Mouse (Mus musculus): ENCODE results near the gene Porcn.

The Porcn gene

GRCm38 (mm10) chrX:8206015-8206693, at the start of gene Porcn:
Porcn (minus strand) TSS chrX:8206525.
- DNase-seq (ENCODE audit: low spot score in 2 of 2): peak; percentile 69 to 85

DNA sequence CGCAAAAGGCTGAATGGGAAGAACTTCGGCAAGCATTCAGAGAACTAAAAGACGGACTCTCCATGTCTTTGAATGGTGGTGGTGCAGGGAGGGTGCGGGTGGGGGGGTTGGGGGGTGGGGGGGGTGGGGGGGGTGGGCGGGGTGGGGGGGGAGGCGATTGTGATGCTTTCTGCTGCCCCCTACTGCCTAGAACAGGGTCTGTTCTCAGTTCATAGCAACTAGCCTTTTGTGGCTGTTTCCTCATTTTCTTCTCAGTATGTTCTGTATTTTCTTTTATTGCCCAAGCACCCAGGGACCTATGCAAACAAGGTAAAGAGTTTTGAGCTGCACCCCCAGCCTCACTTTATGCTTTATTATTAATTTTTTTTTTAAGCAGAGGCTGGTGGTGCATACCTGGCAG, 49.5 kb upstream of the Porcn start:
- no peak for DNase-seq (ENCODE audit: low spot score in 2 of 2)

DNA sequence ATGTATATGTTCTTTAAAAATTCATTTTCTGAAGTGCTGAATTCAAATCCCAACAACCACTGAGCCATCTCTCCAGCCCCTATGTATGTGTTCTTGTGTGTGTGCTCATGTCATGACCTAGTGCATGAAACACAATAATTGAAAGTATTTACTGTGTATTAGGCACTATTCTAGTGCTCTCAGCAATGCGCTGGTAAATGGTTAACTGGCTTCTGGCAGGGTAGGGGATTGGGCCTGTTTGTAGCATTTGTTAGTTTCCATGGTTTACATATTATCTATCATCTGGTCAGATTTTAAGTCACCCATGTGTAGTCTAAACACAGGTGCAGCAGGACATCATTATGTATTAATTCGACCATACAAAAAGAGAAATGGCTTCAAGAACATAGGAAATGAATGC, 47.4 kb upstream of the Porcn start:
- DNase-seq (ENCODE audit: low spot score in 2 of 2): no peak

GRCm38 (mm10) chrX:8252334-8253285, 46.3 kb upstream of the Porcn start, which contains the start of gene Ftsj1:
Ftsj1 (minus strand) TSS chrX:8252406.
- peak; percentile 64 to 75 for DNase-seq (ENCODE audit: low spot score in 2 of 2)

DNA sequence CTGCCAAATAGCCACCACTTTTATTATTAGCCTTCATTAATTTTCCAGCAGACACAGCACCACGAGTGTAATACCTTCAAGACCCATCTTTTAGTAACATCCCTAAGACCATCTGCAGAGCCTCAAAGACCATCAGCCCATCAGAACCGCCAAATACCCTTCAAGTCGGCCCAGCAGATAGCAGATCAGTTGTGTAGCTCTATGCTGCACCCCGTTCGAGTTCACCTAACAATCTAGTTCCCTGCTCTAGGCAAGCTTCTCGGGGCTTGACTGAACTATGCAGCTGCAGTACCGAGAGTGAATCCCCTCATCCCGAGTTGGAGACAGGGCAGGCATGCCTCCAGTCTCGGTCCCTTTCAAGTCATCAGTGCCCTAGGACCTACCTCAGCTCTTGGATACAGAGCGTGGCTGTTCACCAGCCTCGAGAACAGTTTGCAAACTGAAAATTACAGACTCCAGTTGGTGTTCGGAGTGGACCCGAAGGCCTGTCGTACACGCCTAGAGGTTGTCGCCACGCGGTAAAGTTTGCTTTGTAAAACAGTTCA, 45.5 kb upstream of the Porcn start:
- DNase-seq (ENCODE audit: low spot score in 2 of 2): no peak

DNA sequence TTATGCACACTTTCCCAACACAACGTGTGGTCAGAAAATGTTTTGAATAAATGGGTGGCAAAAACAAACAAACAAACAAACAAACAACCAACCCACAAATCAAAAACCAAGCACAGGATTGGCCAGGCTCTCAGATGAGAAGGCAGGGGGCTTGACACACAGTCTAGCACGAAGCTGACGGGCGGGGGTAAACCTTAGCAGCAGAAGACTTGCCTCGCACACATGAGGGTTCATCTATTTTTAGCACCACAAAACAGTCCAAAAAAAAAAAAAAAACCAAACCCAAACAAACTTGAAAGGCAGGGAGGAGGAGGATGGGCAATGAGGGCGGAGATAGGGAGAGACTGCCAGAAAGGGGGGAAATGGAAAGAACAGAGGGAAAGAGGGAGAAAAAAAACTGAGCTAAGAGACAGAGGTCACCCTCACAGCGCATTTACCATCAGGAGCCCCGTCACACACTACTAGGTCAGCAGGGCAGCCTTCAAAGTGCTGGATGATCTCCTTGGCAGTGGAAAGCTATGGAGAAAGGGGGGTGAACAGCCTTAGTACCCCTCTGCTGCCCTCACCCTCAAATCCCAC, 42.3 kb upstream of the Porcn start:
- no peak for DNase-seq (ENCODE audit: low spot score in 2 of 2)

GRCm38 (mm10) chrX:8247680-8248079, 41.4 kb upstream of the Porcn start:
- no peak for DNase-seq (ENCODE audit: low spot score in 2 of 2)

- DNase-seq (ENCODE audit: low spot score in 2 of 2): no peak
These were observed 32.6 kb upstream of the Porcn start for GRCm38 (mm10) chrX:8238804-8239395.

DNA sequence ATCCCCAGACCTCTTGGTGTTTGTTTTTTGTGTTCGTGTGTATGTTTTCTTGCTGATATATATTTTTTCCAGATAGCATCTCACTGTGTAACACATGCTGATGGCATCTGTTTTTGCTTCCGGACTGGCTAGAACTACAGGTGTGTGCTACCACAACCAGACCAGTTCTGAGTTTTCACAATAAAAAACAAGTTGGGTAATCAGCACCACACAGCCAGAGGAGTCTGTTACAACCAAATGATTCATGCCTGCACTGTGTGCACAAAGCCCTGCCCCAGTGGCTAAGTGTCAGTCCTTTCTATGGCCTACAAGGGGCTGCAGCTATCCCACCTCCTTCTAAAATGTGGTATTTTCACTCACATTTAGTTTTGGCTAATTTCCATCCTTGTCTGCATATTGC, 30.4 kb upstream of the Porcn start:
- DNase-seq (ENCODE audit: low spot score in 2 of 2): no peak

DNA sequence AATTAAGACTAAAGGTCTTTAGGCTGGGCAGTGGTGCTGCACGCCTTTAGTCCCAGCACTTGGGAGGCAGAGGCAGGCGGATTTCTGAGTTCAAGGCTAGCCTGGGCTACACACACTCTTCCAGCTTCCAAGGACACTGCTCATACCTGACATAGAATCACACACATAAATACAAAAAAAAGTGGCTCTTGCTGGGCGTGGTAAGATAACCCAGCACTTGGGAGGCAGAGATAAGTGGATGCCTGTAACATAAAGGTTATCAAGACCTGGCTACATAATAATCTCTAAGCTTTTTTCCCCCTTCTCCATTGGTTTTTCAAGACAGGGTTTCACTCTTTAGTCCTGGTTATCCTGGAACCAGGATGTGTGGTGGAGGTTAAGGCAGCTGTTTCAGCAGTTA, 27.3 kb upstream of the Porcn start:
- no peak for DNase-seq (ENCODE audit: low spot score in 2 of 2)

GRCm38 (mm10) chrX:8230272-8230671, 23.9 kb upstream of the Porcn start:
- DNase-seq (ENCODE audit: low spot score in 2 of 2): no peak

- no peak for DNase-seq (ENCODE audit: low spot score in 2 of 2)
These were observed 17.1 kb upstream of the Porcn start for GRCm38 (mm10) chrX:8223473-8223872.

DNA sequence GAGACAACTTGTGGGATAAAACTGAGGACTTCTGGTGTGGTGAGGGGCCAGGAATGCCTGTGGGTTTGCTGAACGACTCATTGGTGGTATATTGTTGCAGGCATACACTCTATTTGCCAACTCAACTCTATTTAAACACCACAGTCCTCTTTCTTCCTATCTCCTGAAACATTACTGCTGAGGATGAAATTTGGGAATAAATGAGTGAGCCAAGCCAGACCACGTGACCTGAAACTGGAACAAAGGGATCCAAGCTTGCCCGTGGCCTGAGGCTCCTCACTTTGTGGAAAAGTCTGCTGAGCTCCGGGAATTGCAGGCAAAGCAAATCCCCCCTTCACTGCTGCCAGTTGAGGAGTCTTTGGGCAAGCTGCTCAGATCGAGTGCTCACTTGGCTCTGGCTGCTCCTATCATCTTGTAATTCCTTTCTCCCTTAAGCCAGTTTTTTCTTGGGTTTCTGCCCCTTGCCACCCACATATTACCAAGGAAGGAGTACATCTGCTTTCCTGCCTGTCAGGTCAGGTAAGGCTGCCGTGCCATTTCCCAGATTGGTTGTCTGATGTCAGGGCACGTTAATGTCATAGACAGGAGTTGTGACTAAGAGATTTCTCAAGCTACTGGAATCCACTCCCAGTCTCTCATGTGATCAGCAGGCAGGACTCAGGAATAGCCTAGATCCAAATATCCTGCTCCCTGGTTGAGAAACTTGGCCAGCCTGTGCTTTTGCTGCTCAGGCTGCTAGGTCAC, 16.5 kb upstream of the Porcn start:
- no peak for DNase-seq (ENCODE audit: low spot score in 2 of 2)

GRCm38 (mm10) chrX:8222296-8222677, 16.0 kb upstream of the Porcn start:
- DNase-seq (ENCODE audit: low spot score in 2 of 2): no peak

DNA sequence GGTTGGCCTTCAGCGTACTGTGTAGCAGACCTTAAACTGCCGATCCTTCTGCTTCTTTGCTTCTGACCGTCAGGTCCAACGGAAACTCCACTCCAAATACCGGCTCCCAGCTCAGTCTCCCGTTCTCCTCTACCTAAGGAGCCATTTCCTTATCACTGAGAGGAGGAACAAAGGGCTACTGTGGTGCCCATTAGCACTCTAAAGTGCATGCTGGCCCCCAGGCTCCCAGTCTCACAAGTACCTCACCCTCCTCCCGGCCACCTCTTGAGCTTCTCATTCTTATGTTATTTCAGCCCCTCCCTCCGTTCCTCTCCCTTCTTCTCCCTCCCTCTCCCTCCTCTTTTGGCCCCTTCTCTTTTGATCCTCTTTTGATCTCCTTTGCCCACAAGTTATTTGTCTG, 13.3 kb upstream of the Porcn start:
- DNase-seq (ENCODE audit: low spot score in 2 of 2): no peak

DNA sequence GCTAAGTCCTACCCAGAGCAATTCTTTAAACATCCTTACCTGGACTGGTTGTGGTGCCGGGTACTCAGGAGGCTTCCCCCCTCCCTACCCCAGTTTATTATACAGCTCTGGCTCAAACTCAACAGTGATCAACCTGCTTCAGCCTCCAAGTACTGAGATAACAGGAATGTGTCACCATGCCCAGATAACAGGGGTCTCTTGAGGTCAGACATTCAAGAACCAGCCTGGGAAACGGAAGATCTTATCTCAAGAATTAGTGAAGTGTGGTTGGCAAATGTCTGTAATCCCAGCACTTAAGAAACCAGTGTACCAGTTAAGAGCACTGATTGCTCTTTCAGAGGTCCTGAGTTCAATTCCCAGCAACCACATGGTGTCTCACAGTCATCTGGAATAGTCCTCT, 11.8 kb upstream of the Porcn start:
- DNase-seq (ENCODE audit: low spot score in 2 of 2): no peak

DNA sequence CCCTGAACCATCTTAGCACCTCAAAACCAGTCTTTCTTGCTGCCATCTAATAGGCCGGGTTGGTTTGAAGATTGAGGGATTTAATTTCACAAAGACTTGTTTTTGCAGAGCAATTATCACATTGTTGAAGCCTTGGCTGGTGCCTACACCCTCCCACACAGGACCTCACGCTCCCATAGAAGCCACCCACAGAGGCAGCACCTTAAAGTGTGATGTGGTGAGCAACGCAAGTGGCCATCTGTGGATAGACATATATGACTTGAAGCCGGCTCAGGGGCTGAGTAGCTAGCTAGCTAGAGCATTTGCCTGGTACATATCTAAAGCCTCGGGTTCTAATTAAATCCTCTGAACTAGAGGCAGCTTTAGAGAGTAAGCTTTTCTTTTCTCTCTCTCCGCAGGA, 11.1 kb upstream of the Porcn start:
- DNase-seq (ENCODE audit: low spot score in 2 of 2): no peak

DNA sequence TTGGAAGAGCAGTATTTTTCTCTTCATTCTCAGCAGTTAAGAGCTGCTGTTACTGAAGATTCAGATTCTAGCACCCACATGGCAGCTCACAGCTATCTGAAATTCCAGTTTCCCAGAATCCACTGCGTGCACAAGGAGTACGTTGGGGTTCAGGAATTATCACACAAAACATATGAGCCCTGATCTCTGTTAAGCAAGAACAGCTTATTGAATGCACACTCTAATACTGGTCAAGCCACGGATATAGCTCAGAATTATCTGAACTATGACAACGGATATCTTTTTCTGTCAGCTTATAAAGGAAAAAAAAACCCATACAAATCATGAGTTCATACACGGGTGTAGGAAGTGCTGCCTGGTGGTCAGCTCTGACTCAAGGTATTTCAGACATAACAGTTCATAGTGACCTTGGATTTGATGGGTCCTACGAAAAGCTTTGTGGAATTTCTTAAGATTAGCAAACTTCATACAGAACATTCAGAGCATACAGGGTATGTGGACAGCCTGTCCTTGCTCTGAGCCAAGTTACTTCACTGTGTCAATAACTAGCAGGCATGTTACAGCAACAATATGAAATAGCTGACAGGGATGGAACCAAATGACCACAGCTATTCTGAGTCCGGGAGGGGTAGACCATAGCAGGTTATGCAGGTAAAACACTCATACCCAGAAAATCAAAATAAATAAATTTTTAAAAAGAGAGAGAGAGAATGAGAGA, 5.3 kb upstream of the Porcn start:
- DNase-seq (ENCODE audit: low spot score in 2 of 2): no peak

DNA sequence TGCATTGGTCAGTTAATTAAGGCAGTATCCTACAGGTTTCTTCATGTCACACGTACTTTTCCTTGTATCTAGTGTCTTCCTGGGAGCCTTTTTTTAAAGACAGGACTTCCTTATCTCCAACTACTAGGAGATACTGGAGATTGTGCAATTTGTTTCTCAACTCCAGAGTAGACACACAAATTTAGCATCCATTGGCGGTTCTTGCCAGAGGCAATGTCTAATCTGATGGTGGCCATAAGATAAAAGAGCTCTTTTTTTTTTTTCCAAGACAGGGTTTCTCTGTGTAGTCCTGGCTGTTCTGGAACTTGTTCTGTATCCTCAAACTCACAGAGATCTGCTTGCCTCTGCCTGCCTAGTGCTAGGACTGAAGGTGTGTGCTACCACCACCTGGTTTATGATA, 3.4 kb upstream of the Porcn start:
- no peak for DNase-seq (ENCODE audit: low spot score in 2 of 2)

DNA sequence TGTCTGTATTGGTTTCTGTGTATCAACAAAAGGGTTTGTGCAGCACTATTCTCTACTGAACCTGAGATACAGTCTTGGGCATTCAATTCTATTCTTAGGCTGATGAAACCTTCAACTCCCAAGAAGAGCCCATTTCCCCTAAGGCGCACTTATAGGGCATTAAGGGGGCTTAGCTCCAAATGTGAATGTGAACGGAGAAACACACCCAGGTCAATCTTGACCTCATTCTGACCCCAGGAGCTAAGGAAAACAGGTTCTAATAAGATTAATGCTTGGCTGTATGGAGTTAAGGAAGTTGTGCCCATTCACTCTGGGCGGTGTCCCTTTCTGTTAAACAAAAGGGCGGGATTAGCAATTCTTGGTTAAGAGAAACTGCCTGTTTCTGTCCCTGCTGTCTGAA, 899 bp upstream of the Porcn start:
- DNase-seq (ENCODE audit: low spot score in 2 of 2): no peak

Data from urinary bladder, postnatal 4 days (tissue).